Mouse (Mus musculus) gastrocnemius, postnatal 14 days (tissue): ENCODE measurements around the gene Ube2z. TPM values are rescaled to one million over a fixed set of nuclear protein-coding genes. Genes with fewer than 3 reads are reported as not detected.

Experiments
- DNase-seq: peaks from one replicate; pipeline ENCODE4 v3.0.0; 2021; ENCODE audit warnings: mixed read lengths
- intact Hi-C: fragments of 180-260 bp; cut with DNase I; formaldehyde crosslinking; loops from one replicate; pipeline ENCODE4 v1.15.1; 2025; ENCODE audit warnings: low total_unique reads
- total RNA-seq, 2 experiments: library from RNA; stranded (reverse); gene quantifications; 2 replicates each; pipeline ENCODE4 v1.2.3; 2021

Gene Ube2z
- total RNA-seq, 2 experiments from 2014 or later: 17.6 to 19.9 TPM

GRCm38 (mm10) chr11:96017941-96018351 lies 47.2 kb downstream of the Ube2z start:
- intact Hi-C loops: no loop called here
- no peak for DNase-seq

GRCm38 (mm10) chr11:96015421-96015820 lies 49.8 kb downstream of the Ube2z start:
- no peak for DNase-seq
- intact Hi-C loops: no loop called here

GRCm38 (mm10) chr11:96011982-96012381 lies 53.2 kb downstream of the Ube2z start:
- intact Hi-C loops: no loop called here
- no peak for DNase-seq

GRCm38 (mm10) chr11:96008827-96009226 lies 56.4 kb downstream of the Ube2z start:
- no peak for DNase-seq
- intact Hi-C loops: loop anchor here (10.0 kb wide), 1 partner anchor 196 kb away; no protein-coding TSS in a partner anchor

- no peak for DNase-seq
- intact Hi-C loops: loop anchor here (10.0 kb wide), 1 partner anchor 197 kb away; no protein-coding TSS in a partner anchor
Measured at GRCm38 (mm10) chr11:96007516-96008235, 57.5 kb downstream of the Ube2z start.

GRCm38 (mm10) chr11:96006852-96007515 lies 58.2 kb downstream of the Ube2z start:
- no peak for DNase-seq
- intact Hi-C loops: loop anchor here (10.0 kb wide), 1 partner anchor 198 kb away; no protein-coding TSS in a partner anchor

GRCm38 (mm10) chr11:96006367-96006851 lies 58.8 kb downstream of the Ube2z start:
- no peak for DNase-seq
- intact Hi-C loops: loop anchor here (10.0 kb wide), 1 partner anchor 198 kb away; no protein-coding TSS in a partner anchor

GRCm38 (mm10) chr11:96005403-96006271 lies 59.6 kb downstream of the Ube2z start, which contains the start of gene Igf2bp1:
Igf2bp1 (minus strand) TSS chr11:96005940.
- intact Hi-C loops: loop anchor here (10.0 kb wide), 1 partner anchor 199 kb away; no protein-coding TSS in a partner anchor
- DNase-seq: no peak

- intact Hi-C loops: loop anchor here (10.0 kb wide), 1 partner anchor 200 kb away; no protein-coding TSS in a partner anchor
- no peak for DNase-seq
Measured at GRCm38 (mm10) chr11:96004793-96005402, 60.3 kb downstream of the Ube2z start.

GRCm38 (mm10) chr11:96003969-96004792 lies 61.0 kb downstream of the Ube2z start:
- no peak for DNase-seq
- intact Hi-C loops: loop anchor here (10.0 kb wide), 1 partner anchor 201 kb away; no protein-coding TSS in a partner anchor

- DNase-seq: no peak
- intact Hi-C loops: loop anchor here (10.0 kb wide), 1 partner anchor 202 kb away; no protein-coding TSS in a partner anchor
Measured at GRCm38 (mm10) chr11:96003100-96003900, 61.9 kb downstream of the Ube2z start.

Other genes starting within 250 kb of the Ube2z start
- 100 to 1,000 TPM; 148 to 155 TPM for gene Phospho1, start 240.9 kb downstream of the Ube2z start, total RNA-seq
- gene Gngt2, start 228.2 kb downstream of the Ube2z start, total RNA-seq: 1 to 10 TPM; 7.1 to 8.1 TPM
- gene Abi3, start 222.9 kb downstream of the Ube2z start, total RNA-seq: 1 to 10 TPM; 3.3 to 4.9 TPM
- gene B4galnt2, start 150.5 kb downstream of the Ube2z start, total RNA-seq: not detected
- gene Igf2bp1, start 59.4 kb downstream of the Ube2z start, total RNA-seq: under 1 TPM; 0.10 to 0.11 TPM
- gene Gip, start 40.8 kb downstream of the Ube2z start, total RNA-seq: not detected
- 10 to 100 TPM; 27.6 to 31.7 TPM for gene Snf8, start 30.5 kb downstream of the Ube2z start, total RNA-seq
- gene Atp5g1, start 10.3 kb upstream of the Ube2z start, total RNA-seq: 1,000 to 10,000 TPM; 1,272 to 1,516 TPM
- not detected for gene Calcoco2, start 46.6 kb upstream of the Ube2z start, total RNA-seq
- not detected for gene Ttll6, start 68.4 kb upstream of the Ube2z start, total RNA-seq
- not detected for gene Hoxb13, start 128.9 kb upstream of the Ube2z start, total RNA-seq
- under 1 TPM; 0.49 to 0.59 TPM for gene Hoxb9, start 206.1 kb upstream of the Ube2z start, total RNA-seq
- gene Hoxb8, start 216.5 kb upstream of the Ube2z start, total RNA-seq: under 1 TPM; 0.71 to 0.74 TPM
- gene Hoxb7, start 221.2 kb upstream of the Ube2z start, total RNA-seq: 1 to 10 TPM; 1.5 to 1.6 TPM
- under 1 TPM; 0.43 to 0.75 TPM for gene Hoxb6, start 227.1 kb upstream of the Ube2z start, total RNA-seq
- gene Hoxb5, start 237.9 kb upstream of the Ube2z start, total RNA-seq: under 1 TPM; 0.90 to 0.91 TPM